Mouse (Mus musculus) urinary bladder, postnatal 14 days (tissue): ENCODE results near the gene Ndufc1.
"Not testable (repeated sequence)": the region's sequence is repeated elsewhere in the genome, so short reads cannot be mapped to it uniquely, and the experiment has no call there.

Experiments
- DNase-seq: peaks from one replicate; pipeline ENCODE4 v3.0.0; 2021; ENCODE audit warnings: low spot score

Gene Ndufc1

GRCm38 (mm10) chr3:51408561-51409183 lies at the start of gene Ndufc1:
Ndufc1 (minus strand) TSS chr3:51408988.
- DNase-seq: peak; percentile 98

DNA sequence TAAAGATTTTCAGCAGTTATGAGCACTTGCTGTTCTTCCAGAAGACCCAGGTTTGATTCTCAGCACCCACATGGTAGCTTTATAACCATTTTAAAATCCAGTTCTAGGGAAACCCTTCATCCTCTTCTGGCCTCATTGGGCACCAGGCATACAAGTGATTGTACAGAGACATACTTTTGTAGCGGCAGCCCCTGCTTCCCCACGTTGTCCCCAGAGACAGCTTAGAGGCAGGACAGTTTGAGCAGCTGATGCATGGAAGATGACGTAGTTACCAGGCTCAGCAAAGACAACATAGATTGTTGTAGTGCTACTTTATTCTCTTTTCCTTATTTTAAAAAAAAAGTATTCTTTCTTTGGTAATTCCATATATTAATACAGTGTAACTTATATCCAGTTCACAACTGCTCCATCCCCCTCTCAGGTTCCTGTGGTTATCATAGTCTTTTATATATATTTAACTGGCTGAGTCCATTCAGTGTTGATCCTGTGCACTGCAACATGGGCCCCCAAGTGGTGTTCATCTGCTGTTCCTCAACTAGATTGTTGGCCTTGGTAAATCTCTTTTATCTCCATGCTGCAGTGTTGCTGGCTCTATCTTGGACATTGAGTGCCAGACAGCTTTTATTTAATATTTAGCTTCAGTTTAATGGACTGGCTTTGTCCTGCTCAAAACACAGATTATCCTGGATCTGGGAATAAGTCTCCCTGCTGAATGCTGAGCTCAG lies 26.2 kb upstream of the Ndufc1 start:
- no peak for DNase-seq

DNA sequence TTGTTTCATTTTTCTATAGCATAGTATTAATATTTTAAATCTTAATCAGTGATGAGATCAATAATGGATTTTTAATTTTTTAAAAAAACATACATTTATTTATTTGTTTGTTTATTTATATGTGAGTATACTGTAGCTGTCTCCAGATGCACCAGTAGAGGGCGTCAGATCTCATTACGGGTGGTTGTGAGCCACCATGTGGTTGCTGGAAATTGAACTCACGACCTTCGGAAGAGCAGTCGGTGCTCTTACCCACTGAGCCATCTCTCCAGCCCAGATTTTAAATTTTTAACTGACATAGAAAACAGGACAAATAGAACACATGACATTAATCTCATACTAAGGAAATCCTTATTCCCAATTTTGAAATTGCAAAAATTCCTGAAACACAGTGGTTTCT lies 25.6 kb upstream of the Ndufc1 start:
- not testable (repeated sequence) for DNase-seq

GRCm38 (mm10) chr3:51425394-51425793 lies 16.6 kb upstream of the Ndufc1 start:
- DNase-seq: no peak

DNA sequence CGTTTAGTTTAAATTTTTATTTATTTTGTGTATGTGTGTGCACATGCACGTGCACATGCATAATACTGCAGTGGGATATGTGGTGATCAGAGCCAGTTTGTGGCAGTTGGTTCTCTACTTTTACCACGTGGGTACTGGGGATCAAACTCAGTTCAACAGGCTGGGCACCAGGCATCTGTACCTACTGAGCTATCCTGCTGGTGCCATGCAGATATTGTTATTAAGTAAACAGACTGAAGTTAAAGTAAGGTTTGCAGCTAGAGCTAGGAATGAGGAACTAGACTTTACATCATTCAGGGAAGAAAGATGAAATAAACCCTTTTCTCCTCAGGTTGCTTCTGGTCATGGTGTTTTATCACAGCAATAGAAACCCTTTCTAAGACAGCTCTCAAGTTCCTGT lies 13.1 kb upstream of the Ndufc1 start:
- DNase-seq: no peak

- DNase-seq: no peak
These were observed 9.2 kb upstream of the Ndufc1 start for GRCm38 (mm10) chr3:51417966-51418365.

DNA sequence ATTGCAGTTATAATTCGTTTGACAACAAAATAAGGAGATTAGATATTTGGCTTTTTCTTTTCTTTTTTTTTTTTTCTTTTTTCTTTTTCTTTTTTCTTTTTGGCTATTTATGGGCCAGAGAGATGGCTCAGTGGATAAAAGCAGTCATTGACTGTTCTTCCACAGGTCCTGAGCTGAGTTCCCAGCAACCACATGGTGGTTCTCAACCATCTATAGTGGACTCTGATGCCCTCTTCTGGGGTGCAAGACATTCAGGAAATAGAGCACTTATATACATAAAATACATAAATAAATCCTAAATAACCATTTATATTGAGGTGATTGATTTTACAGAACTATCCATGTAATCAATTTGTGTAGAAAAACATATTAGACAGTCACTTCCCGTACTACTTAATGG lies 8.7 kb upstream of the Ndufc1 start:
- no peak for DNase-seq

DNA sequence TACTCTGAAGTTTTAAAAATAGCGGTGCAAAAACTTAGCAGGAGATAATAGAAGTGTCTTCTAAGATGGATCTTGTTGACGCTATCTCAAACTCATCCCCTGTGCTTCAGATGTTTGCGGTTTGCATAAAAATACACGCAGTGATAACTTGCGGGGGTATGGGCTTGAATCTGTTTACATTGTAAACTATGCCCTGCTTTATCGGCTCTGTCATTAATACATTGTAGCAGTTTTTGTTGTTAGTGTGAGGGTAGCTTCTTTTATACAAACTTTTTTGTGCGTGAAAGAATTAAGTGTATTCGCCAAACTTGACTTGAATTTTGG lies 8.3 kb upstream of the Ndufc1 start:
- no peak for DNase-seq

- peak; percentile 39 for DNase-seq
These were observed 7.8 kb upstream of the Ndufc1 start for GRCm38 (mm10) chr3:51416364-51417134.

DNA sequence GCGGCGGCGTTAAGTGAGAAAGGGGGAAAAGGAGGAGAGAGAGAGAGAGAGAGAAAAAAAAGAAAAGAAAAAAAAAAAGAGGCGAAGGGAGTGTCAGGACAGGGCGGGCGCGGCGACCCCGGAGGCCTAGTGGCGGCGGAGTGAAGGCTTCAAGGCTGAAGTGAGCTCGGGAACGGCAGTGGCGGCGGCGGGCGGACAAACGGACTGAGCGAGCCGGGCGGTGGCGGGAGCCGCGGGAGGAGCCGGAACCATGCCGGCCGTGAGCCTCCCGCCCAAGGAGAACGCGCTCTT lies 7.2 kb upstream of the Ndufc1 start:
- no peak for DNase-seq

GRCm38 (mm10) chr3:51415098-51416072 lies 6.6 kb upstream of the Ndufc1 start, which contains the start of gene Naa15:
Naa15 (plus strand) TSS chr3:51415148.
- DNase-seq: peak; percentile 96

- peak; percentile 12 for DNase-seq
These were observed 4.5 kb upstream of the Ndufc1 start for GRCm38 (mm10) chr3:51413276-51413675.

DNA sequence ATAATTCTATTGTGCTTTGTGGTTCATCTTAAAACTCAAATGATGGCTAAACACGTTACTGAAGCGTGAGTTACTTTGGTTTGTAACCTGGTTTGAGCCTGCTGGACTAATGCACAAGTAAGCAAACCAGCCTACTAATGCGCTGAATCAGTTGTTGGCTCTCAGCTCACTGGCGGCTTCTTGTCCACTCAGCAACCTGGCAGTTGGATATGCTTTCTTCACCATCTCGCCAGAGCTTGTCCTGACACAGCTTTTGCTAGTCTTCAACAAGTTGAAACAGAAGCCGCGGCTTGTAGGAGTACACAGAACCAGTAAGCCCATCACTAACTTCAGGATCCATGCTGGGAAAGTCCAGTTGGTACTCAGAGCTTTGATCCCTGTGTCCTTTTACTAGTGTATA lies 3.7 kb upstream of the Ndufc1 start:
- peak; percentile 25 for DNase-seq

DNA sequence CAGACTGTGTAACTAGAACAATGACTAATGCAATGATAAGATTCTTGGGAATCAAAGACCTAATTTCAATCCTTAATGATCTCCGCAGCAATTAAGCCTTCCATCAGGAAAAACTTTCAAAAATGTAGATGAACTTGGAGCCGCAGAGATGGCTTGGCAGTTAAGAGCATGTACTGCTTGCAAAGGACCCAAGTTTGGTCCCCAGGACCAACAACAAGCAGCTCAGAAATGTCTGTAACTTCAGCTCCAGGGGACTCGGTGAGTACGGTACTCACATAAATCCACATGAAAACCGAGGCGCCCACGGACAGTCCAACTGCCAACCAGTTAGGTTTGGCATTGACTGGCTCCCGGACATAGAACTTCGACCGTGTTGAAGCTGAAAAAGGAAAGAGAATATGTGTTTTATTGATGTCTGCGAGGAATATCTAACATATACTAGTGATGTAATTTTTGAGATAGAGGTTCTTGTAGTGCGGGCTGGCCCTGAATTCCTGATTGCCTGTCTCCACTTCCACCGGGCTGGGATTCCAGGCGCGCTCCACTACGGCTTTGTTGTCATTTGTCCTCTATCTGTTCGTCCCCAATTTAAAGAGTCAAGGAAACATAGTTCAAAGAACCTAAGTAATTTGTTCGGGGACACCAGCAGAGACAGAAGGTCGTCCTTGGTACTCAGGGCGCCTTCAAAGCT lies 773 bp downstream of the Ndufc1 start:
- no peak for DNase-seq

DNA sequence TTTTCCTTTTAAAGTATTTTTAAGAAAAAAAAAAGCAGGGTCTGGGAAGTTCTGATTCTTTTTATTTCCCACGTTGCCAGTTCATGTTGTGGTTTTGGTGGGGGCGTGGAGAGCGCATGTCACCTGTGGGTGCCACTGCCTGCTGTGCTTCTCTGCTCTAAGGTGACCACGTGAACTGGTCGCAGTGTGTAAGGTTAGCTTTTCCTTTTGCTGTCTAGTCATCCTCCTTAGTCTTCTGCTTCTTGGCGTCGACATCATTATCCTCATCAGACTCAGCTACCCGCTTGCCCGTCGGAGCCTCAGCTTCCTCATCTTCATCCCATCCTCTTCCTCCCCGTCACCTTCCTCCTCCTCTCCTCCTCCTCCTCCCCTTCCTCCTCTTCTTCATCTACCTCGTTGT lies 6.2 kb downstream of the Ndufc1 start:
- DNase-seq: no peak

GRCm38 (mm10) chr3:51402054-51402453 lies 6.7 kb downstream of the Ndufc1 start:
- DNase-seq: not testable (repeated sequence)

GRCm38 (mm10) chr3:51400682-51401081 lies 8.1 kb downstream of the Ndufc1 start:
- DNase-seq: no peak

DNA sequence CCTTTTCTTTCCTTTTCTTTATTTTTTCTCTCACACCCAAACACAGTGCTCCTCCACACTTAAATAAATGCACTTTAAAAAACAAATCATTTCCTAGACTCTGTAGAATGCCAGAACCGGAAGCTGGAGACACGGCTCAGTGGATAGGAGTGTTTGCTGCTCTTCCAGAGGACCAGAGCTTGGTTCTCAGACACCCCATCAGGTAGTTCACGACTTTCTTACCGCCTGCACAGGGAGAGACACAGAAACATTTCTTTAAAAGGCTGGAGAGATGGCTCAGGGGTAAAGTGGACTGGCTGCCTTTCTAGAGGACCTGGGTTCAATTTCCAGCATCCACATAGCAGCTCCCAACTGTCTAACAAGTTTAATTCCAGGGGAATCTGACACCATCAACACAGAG lies 9.3 kb downstream of the Ndufc1 start:
- no peak for DNase-seq

GRCm38 (mm10) chr3:51398667-51399066 lies 10.1 kb downstream of the Ndufc1 start:
- no peak for DNase-seq

- no peak for DNase-seq
These were observed 11.0 kb downstream of the Ndufc1 start for GRCm38 (mm10) chr3:51397700-51398299.
